Mouse (Mus musculus): ENCODE data around the gene Nppb.

Gene Nppb

GRCm38 (mm10) chr4:148035440-148035839 is 49.9 kb downstream of the Nppb start:
- DNase-seq (ENCODE audit: extremely low spot score, low read depth, low spot score), result no peak

All from hindlimb bud, embryonic 11.5 days (tissue).